Mouse (Mus musculus): ENCODE data around the gene Timp4.
A peak's percentile ranks its signal among the peaks of the same experiment; 100 is the strongest.
"Not testable (repeated sequence)": the region's sequence is repeated elsewhere in the genome, so short reads cannot be mapped to it uniquely, and the experiment has no call there.

Timp4 gene

DNA sequence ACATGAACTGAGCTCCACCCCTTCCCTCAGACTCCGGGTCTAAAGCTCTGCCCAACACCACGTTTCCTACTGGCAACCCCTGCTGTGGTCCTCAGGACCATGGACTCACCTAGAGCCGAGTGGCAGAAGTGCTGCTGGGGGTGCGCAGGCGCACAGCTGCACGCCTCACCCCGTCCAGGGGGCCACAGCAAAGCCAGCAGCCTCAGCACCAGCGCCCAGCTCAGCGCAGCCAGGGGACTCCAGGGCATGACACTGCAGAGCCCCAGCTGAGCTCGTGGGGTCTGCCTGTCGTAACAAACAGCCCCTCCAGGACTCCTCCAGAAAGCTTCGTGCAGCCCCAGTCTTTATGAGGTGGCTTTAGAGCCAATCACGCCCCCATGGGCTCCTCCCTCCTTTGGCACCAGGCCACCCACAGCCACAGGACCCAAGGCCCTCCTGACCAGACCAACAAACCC is 447 bp downstream of the Timp4 start:
- peak; percentile 15 for DNase-seq (ENCODE audit: low read depth, low spot score)

DNA sequence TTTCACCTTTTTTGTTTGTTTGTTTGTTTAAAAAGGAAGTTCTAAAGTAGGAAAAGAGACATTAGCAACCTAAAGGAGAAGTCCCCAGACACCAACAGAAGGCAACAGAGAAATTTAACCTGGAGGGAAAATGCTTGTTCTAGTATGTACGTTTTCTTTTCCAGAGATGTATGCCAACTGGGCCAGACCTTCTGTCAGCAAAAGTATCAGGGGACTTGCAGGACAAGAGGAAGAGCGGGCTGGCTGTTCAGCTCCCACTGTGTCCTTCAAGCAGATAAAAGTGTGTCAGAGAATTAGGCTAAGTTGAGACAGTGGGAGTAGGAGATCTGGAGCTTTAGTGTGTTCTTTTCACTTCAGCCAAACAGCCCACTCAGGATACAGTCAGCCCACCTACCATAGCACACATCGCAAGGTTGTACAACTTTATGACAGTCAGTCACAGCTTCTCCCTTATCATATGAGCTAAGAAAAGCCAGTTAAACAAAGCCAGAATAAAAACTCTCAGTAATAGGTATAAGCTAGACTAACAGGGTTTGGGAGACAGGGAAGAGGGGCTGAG is 6.4 kb downstream of the Timp4 start:
- no peak for DNase-seq (ENCODE audit: low read depth, low spot score)

DNA sequence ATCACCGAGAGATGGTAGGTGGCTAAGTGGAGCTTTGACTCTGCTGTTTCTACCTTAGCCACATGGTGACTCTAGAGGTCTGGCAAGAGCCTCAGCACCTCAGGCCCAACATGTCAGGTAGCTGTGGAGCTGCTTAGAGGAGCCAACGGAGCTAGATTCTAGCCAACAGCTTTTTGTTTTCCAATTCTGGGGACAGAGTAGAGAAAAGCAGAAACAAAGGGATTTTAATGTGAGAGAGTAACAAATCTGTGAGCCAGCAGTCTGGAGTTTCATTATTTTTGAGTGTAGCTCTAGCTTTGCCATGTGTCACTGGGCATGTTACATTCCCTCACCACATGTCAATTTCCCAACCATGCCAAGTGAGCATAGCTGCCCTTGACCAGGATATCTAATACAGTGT is 7.8 kb downstream of the Timp4 start:
- DNase-seq (ENCODE audit: low read depth, low spot score): no peak

DNA sequence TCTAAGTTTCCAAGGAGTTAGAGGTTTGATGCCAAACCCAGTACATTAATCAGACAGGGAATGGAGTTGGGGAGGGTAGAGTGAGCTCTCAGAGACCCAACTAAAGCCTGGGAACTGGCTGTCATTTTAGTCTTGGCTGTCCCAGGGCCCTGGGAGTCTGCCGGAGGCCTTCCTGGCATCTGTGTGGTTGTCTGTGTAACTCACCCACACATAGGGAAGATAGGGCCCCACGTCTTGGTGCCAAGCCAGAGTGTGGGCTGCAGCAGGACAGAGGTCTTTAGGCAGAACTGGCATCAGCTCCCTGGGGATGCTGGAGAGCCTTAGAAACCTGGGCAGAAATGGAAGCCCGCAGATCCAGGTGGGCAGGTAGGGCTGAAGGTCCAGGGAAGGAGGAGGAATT is 10.1 kb downstream of the Timp4 start:
- DNase-seq (ENCODE audit: low read depth, low spot score): no peak

DNA sequence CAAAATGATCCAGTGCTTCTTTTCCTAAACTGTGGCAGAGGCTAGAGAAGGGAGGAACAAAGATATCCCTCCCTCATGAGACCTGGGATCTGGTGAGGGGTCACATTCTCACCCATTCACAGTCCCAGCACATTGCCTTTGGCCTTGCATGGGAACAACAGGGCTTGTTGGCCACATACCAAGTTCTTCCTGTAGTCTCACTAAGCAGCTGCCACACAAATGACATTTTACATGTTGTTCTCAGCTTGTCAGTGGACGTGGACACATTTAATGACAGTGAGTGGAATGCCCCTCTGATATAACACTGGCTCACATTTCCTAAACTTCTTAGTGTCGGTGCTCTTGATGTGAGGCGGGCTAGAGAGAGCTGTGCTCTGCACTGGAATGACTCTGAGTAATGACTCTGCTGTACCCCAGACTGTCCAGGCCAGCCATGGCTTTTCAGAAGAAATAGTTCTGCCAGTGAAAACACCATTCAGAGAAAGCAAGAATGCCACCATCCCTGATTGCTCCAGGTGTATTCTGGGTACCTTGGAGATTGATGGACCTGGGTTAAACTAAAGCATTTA is 10.8 kb downstream of the Timp4 start:
- DNase-seq (ENCODE audit: low read depth, low spot score): no peak

DNA sequence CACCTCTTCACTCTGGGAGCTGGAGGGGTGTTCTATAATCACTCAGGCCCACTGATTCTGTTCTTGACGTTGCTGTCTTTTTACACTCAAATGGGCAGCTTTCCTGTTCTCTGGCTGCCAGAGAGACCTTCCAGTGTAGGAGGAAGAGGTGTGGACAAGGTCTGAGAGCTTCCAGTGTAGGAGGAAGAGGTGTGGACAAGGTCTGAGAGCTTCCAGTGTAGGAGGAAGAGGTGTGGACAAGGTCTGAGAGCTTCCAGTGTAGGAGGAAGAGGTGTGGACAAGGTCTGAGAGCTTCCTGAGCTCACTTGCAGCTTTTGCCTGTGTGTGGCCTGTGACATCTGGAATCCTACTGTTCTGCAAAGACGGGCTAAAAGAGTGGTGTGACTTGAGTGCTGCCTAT is 11.6 kb downstream of the Timp4 start:
- not testable (repeated sequence) for DNase-seq (ENCODE audit: low read depth, low spot score)

DNA sequence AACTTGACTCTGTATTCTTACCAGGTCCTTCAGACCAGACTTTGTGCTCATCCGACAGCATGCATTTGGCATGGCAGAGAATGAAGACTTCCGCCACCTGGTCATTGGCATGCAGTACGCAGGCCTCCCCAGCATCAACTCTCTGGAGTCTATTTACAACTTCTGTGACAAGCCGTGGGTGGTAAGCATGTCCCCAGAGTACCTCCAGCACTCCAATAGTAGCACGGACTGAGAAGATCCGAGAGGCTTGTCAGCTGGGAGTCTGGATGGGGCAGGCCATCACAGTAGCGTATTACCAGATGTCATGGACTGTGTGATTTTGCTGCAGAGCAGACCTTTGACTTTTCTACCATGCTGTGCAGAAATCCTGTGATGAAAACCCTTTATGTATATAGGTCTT is 12.7 kb downstream of the Timp4 start:
- no peak for DNase-seq (ENCODE audit: low read depth, low spot score)

DNA sequence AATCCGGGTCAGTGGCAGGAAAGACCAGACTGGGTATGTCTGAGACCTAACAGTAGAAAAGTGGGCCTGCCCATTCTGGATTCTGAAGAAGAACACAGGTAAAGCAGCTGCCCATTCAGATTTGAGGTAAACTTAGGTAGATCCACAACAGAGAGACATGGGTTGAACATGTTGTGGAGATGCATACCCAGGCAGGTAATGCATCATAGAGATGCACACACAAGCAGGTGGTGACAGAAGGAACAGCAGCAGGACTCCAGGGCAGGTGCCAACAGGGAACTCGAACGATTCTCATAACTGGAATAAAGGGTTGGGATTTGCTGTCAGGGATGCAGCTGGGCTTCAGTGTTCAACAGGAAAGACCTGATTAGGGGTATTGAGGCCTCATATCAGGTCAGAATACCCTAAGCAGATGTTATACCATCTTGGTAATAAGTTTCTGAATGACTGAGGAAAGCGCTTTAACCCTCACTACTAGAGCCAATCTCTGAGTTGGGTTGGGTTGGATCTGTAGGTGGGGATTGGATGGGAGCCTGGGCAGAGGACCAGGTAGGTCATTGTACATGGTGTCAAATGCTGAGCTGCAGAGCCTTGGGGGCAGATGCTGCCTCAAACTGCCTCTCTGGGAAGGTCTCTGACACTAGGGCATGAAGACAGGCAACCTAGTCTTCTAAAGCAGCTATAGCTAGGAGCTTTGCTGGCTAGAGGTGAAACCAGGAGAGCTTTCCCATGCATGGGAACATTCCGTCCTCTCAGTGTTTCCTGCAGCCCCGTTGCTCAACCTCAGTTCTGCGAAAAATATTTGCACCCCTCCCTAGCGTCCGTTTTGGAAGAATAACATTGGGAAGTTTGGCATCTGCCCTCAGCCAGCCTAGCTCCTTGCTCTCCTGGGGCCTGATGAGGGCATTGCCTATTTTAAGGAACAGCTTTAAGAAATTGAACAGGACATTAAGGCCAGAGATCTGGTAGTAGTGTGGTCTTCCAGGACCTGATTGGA is 13.7 kb downstream of the Timp4 start:
- DNase-seq (ENCODE audit: low read depth, low spot score): no peak

DNA sequence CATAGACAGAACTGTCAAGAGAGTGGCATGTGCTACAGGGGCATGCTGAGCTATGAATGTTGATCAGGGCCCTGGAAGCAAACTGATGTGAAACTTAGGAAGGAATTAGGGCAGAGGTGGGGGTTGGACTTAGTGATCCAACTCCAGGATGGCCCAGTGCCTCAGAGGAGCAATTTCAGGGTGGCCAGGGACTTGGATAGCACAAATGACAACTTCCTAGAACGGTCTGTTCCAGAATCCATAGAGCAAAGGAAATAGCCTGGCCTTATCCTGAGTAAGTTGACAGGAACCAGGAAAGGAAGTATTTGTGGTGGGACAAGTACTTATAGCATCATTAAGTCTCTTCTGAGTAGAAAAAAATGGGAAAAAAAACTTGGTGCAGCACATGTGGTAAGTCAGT is 19.4 kb downstream of the Timp4 start:
- DNase-seq (ENCODE audit: low read depth, low spot score): no peak

DNA sequence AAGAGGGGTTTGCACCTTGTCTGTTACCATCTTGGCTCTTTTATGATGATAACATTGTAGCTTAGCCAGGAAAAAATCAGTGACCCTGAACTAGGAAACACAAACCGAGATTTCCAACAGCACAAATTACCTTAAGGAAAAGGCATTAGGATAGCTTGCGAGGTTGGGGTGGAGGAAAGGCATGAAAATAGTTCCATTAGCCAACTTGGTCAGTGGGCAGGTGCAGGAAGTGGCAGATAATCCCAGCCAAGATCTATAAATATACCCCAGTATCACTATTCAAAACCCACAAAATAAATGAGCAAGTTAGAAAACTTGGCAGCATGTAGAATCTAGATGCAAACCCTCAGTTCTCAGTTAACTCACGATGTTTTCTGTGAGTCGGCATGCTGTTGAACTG is 20.2 kb downstream of the Timp4 start:
- no peak for DNase-seq (ENCODE audit: low read depth, low spot score)

DNA sequence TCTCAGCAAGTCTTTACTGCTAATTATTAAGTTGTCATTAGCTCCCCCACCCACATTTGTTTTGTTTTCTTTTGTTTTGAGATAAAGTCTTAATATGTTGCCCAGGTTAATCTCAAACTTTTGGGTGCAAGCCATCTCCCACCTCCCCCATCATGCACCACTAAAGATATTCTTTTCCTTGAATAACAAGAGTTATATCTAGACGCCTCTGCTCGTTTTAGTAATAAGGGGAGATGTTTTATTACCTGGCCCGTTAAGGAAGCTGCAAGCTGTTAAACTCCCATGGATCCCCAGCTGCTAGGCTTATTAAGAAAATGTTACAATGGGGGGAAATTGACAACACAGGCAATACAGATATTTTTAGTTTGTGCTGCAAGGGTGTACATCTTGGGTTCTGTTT is 21.4 kb downstream of the Timp4 start:
- no peak for DNase-seq (ENCODE audit: low read depth, low spot score)

DNA sequence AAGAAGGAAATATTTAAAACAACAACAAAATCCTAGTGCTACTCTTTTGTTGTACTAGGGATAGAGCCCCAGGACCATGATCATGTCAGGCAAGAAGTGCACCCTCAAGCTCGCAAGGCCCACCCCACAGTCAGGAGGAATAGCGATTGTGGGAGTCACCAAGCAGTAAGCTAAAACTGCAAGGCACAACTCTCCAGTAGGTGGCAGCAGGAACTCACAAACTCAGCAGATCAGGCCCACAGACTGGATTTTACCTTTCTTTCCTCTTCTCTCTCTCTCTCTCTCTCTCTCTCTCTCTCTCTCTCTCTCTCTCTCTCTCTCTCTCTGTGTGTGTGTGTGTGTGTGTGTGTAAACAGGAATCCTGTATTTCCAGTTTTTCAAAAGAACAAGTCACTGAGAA is 24.5 kb downstream of the Timp4 start:
- peak; percentile 74 for DNase-seq (ENCODE audit: low read depth, low spot score)

DNA sequence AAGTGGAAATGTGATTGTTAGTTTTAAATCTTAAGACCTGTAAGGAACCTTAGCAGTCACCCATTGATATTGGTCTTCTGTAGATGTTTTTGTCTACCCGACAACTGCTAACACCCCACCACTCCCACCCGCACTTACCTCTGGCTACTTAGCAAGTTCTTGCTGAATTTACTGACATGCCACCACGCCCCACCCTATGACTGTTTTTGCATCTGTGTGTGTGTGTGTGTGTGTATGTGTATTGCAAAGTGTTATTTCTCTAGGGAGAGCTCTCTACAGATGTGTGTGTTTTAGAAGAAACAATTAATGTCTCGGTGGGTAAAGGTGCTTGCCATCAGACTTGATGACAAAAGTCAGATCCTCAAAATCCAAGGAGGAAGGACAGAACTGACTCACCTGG is 25.0 kb downstream of the Timp4 start, which contains the start of gene Gm17482:
Gene Gm17482, plus strand, starts transcription at position 301 of the 400 bp plus-strand sequence.
- no peak for DNase-seq (ENCODE audit: low read depth, low spot score)

DNA sequence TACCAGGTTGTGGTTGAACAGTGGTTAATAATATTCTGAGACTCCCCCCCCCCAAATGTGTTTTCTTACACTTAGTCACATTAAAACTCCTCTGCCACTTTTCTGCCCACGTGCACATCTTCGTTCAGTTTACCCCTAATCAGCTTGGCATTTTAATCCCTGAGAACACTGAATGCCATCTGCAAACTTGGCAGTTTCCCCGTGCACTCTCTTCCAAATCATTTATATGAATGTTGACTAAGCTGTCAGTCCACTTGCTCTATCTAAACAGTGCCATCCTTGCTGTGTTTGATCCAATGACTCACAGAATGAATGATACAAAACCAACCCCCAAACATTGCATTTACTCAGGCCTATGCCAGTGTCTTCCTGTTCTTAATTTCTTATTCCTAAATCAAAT is 26.5 kb downstream of the Timp4 start:
- no peak for DNase-seq (ENCODE audit: low read depth, low spot score)

DNA sequence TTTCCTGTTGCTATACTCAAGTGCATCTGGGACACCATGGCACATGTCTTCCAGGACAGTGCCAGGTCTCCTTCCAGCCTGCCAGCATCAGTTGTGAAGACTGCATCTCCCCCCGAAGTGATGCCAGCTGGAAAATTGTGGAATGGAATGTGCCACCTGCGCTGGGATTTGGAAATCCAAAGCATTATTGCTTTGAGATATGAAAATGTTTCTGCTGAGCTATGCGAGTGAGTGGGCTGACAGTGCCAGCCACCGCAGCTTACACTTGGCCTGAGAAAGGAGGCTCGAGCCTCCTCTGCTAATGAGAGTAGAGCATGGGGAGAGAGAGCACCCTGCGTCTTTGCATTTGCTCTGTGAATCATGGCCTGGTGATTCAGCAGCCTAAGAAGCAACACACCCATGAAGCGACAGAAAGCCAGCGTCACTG is 30.8 kb downstream of the Timp4 start:
- no peak for DNase-seq (ENCODE audit: low read depth, low spot score)

DNA sequence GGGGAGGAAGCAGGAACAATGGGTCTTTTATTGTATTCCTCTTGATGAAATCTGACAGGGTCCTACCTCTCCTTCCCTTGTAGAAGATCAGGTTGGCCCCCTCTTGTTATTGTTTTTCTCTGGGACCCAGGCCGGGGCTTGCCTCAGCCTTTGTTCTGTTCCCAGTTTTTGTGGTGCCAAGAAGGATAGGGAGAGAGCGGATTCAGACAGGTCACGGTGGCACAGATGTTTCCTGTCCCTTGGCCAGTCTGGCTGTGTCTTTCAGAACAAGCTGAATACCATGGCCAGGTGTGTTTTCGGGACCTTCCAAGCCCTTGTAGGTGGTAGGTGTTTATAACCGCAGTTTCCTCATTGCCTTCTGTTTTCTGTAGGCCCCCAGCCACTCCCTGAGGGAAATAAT is 38.9 kb downstream of the Timp4 start:
- no peak for DNase-seq (ENCODE audit: low read depth, low spot score)

DNA sequence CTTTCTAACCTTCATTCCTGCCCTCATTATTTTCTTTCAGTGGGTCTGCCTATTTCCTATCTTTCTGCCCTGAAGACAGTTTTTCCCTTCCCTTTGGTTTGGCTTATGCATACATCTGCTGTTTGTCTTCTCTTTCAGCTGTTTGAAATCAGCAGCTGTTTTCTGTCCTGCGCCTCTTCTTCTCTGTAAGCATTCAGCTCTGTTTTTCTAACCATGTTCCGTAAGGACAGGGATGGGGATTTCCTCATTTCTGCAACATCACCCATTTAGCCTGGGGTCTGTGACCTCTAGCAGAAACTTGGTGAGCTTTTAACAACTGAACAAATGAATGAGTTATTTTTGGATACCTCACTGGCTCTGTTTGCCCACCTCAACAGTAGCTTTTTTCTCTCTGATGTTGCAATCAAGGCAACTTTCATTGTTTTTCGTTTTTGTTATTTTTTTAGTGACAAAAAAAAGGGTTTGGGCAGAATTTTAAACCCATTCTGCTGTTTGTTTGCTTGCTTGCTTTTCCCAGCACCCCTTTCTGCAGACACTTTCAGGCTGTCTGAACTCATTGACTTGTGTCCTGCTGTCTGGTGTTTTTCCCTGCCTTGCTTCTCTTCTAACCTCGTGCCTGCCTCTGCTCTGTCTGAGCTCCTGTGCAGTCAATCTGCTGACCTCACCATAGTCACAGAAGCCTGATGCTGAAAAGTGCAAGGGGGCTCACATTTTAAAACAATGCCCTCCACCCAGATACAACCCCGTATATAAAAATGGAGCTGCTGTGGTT is 39.7 kb downstream of the Timp4 start:
- DNase-seq (ENCODE audit: low read depth, low spot score): no peak

DNA sequence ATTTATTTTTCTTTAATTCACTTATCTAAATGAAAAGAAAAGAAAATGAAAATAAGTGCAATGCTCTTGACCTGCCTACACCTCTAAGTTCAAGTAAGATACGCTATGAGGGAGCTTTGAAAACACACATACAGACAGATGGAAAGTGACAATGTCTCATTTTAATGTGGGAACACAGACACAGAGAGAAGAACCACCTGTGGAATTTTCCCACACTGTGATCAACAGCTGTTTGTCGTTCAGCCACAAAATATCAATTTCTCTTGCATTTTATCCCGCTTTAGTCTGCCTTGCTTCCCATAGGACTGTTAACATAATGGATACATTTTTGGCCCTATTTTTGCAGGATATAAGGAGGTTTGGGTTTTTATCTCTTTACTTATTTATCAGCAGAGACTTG is 41.2 kb downstream of the Timp4 start:
- no peak for DNase-seq (ENCODE audit: low read depth, low spot score)

DNA sequence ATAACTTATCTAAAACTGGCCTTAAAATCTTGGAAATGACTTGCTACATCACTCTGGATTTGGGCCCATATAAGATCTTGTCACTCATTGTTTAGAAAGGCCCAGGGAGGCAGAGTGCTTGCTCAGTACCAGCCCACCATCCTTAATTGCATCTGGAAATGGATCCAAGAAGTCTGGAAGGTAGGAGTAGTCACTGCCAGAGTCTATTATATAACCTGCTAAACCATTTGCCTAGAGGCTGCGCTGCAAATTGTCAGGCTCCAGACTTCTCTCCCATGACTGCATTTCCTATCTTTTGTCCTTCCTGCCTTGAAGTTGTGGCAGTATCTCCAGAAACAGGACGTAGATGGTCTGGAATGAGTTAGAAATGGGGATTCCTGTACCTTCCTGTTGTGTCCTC is 41.8 kb downstream of the Timp4 start:
- no peak for DNase-seq (ENCODE audit: low read depth, low spot score)

DNA sequence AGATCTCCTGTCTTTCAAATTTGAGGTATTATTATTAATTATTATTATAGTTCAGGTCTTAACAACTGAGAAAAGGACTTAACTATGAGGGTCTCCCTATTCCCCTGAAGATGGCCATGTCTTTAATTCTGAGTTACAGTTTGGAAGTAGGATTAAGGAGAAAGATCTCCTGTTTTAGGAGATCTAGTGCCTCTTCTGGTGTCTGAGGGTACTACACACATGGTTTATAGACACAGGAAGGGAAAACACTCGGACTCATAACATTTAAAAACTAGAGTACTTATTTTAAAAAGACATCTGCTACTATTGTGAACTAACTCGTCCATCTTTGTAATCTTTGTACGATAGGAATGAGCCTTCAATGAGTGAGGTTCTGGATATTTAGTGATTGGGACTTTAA is 49.0 kb downstream of the Timp4 start:
- DNase-seq (ENCODE audit: low read depth, low spot score): peak; percentile 40

DNA sequence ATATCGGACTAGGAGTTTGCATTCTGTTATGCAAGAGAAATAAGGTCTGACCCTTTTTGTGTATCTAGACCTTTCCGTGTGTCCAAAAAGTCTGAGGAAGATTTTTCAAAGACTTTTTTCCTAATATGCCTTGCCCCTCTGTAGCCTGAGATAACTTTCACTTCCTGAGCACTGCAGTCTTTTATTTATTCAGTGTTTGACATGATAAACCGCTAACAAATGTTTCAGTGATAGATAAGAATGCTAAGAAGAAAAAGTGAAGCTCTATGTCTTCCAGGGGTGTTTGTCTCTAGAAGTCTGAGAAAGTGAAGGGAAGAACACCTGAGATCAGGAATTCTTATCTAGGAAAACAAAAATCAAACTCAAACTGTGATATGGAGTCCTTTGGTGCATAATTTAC is 51.3 kb downstream of the Timp4 start:
- no peak for DNase-seq (ENCODE audit: low read depth, low spot score)

All from ES-CJ7 (cell line).